Mouse (Mus musculus) midbrain, embryonic 14.5 days (tissue): ENCODE data around the gene Smarca4. TPM values are rescaled to one million over a fixed set of nuclear protein-coding genes. Genes with fewer than 3 reads are reported as not detected.

Source experiments
- ATAC-seq: fragments of 200-750 bp; cut with Nextera tagmentation; 2 replicates; pipeline ENCODE4 v1.8.0; 2017; ENCODE audit warnings: moderate number of reproducible peaks, moderate library complexity; ENCODE audit not compliant: low FRiP score, low TSS enrichment
- DNase-seq: peaks from one replicate; pipeline ENCODE4 v3.0.0-alpha.2; 2015
- H3K27ac ChIP-seq: fragments of 300-500 bp; sonication (generic); replicated peaks from 2 replicates; pipeline ENCODE4 v1.5.1; 2014; ENCODE audit warnings: mild to moderate bottlenecking, low read depth, low read length, moderate library complexity
- H3K27me3 ChIP-seq: fragments of 300-500 bp; sonication (generic); 2 replicates; pipeline ENCODE4 v1.6.1; 2014; ENCODE audit warnings: low read length, control low read depth, mixed read lengths; ENCODE audit not compliant: control insufficient read depth, insufficient read depth
- H3K36me3 ChIP-seq: fragments of 300-500 bp; sonication (generic); 2 replicates; pipeline ENCODE4 v1.6.1; 2014; ENCODE audit warnings: low read length, control low read depth; ENCODE audit not compliant: control insufficient read depth, insufficient read depth
- H3K4me1 ChIP-seq: fragments of 300-500 bp; sonication (generic); 2 replicates; pipeline ENCODE4 v1.6.1; 2014; ENCODE audit warnings: mild to moderate bottlenecking, antibody characterized with exemption, low read length, control low read depth; ENCODE audit not compliant: control insufficient read depth, insufficient read depth
- H3K4me2 ChIP-seq: fragments of 300-500 bp; sonication (generic); 2 replicates; pipeline ENCODE4 v1.6.1; 2014; ENCODE audit warnings: mild to moderate bottlenecking, low read length, moderate library complexity
- H3K4me3 ChIP-seq: fragments of 300-500 bp; sonication (generic); replicated peaks from 2 replicates; pipeline ENCODE4 v1.5.1; 2014; ENCODE audit warnings: low read depth, low read length
- H3K9ac ChIP-seq: fragments of 300-500 bp; sonication (generic); replicated peaks from 2 replicates; pipeline ENCODE4 v1.6.1; 2014; ENCODE audit warnings: mild to moderate bottlenecking, low read length, moderate library complexity
- H3K9me3 ChIP-seq: fragments of 300-500 bp; sonication (generic); 2 replicates; pipeline ENCODE4 v1.6.1; 2016; ENCODE audit warnings: low read length, control low read depth, mixed read lengths; ENCODE audit not compliant: control insufficient read depth
- WGBS: fragments of 180-500 bp; shearing (Covaris S2); extraction: QIAGEN DNeasy Blood & Tissue Kit; methylation state at CpG from one replicate; pipeline ENCODE4 v1.1.7; 2014; 5-methylcytosine and 5-hydroxymethylcytosine counted together
- microRNA counts: library from miRNA; unstranded; fragments of <30 nt; microRNA quantifications from one replicate; lab custom pipeline; 2016
- microRNA-seq: library from miRNA; unstranded; fragments of <30 nt; microRNA quantifications from one replicate; pipeline ENCODE4, GENCODE M21; 2016
- polyA plus RNA-seq: library from polyadenylated mRNA; unstranded; fragments of >200 nt; fragmentation: Nextera tagmentation; extraction: Ambion mirVana; gene quantifications from 2 replicates; pipeline ENCODE4 v1.2.1, GENCODE M21; 2014

Gene Smarca4
- polyA plus RNA-seq, 1 experiment from 2014 or later = 179 TPM

DNA sequence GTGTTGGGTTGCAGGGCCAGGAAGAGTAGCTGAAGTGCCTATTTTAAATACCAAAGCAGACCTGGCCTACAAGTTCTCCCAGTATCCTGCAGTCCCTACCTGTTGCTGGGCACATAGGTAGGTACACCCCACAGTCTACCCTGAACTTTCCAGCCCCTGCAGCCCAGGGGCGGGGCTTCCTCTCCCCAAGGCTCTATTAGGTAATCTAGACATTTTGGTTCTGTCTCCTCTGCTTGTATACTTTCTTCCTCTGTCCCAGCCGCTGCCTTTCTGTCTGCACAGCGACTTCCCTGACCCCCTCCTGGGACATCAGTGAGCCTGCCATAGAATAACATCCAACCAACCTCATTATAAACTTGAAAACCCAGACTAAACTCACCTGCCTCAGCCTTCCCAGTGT, 134.4 kb downstream of the Smarca4 start:
- no peaks in the 10 kb centered on the region for H3K27me3 ChIP-seq
- no peak for ATAC-seq
- H3K9ac ChIP-seq = no peak overlapping the region
- DNase-seq = no peak
- no peaks in the 10 kb centered on the region for H3K9me3 ChIP-seq
- 81% methylated on average over 3 of the region's 3 CpGs for WGBS
- H3K4me2 ChIP-seq = no peak overlapping the region
- H3K4me3 ChIP-seq = no peak overlapping the region
- no peak overlapping the region for H3K27ac ChIP-seq
- H3K4me1 ChIP-seq = no peaks in the 10 kb centered on the region
- H3K36me3 ChIP-seq = peaks cover 48% of the 10 kb centered on the region

DNA sequence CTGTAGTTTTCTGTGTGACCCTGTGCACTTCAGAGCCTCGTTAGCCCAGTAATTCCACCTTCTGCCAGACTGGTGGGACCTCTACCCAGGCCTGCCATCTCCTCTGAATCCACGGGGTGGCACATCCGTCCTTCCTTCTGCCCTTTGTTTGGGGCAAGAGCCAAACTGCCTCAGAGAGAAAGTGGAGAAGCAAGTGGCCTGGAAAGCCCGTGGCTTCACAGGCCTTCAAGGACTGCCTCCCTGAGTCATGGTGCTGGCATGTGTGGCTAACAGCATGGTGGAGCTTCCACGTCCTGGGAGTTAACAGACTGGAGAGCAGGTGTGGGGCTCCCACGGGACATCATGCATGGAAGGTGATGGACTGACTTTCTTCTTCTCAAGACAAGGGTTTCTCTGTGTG, 135.4 kb downstream of the Smarca4 start:
- DNase-seq (no peak), ATAC-seq (no peak)
- H3K4me1 ChIP-seq = no peaks in the 10 kb centered on the region
- H3K4me2 ChIP-seq = no peak overlapping the region
- WGBS = 76% methylated on average over 6 of the region's 6 CpGs
- no peak overlapping the region for H3K9ac ChIP-seq
- no peaks in the 10 kb centered on the region for H3K27me3 ChIP-seq
- H3K36me3 ChIP-seq = peaks cover 39% of the 10 kb centered on the region
- H3K27ac ChIP-seq = no peak overlapping the region
- no peaks in the 10 kb centered on the region for H3K9me3 ChIP-seq
- H3K4me3 ChIP-seq = no peak overlapping the region

- no peak overlapping the region for H3K27ac ChIP-seq
- no peak overlapping the region for H3K4me2 ChIP-seq
- H3K27me3 ChIP-seq = no peaks in the 10 kb centered on the region
- DNase-seq = no peak
- no peak overlapping the region for H3K9ac ChIP-seq
- no peaks in the 10 kb centered on the region for H3K4me1 ChIP-seq
- 68% methylated on average over 10 of the region's 10 CpGs for WGBS
- ATAC-seq = no peak
- H3K36me3 ChIP-seq = peaks cover 29% of the 10 kb centered on the region
- no peaks in the 10 kb centered on the region for H3K9me3 ChIP-seq
- H3K4me3 ChIP-seq = no peak overlapping the region
Observed at GRCm38 (mm10) chr9:21752252-21752792, 136.4 kb downstream of the Smarca4 start.

MicroRNAs within 50 kb of the gene (microRNA counts, 519-probe panel; counts per million panel counts)
- not detected for microRNA mmu-miR-1946b (lab: Ali Mortazavi, UCI)

Small RNA genes within 50 kb of the gene (microRNA-seq; reads per million reads assigned to microRNA genes)
- not detected for gene Mir1946b

Other genes starting within 250 kb of the Smarca4 start
- gene Ilf3, start 248.3 kb upstream of the Smarca4 start, polyA plus RNA-seq = 212 and 267 TPM in 2 replicates
- gene Qtrt1, start 204.3 kb upstream of the Smarca4 start, polyA plus RNA-seq = 48.1 and 54.3 TPM in 2 replicates
- 54.5 and 56.7 TPM in 2 replicates for gene Dnm2, start 191.3 kb upstream of the Smarca4 start, polyA plus RNA-seq
- 48.0 and 50.2 TPM in 2 replicates for gene Tmed1, start 105.9 kb upstream of the Smarca4 start, polyA plus RNA-seq
- 1.0 and 1.8 TPM in 2 replicates for gene AB124611, start 90.0 kb upstream of the Smarca4 start, polyA plus RNA-seq
- gene Carm1, start 69.3 kb upstream of the Smarca4 start, polyA plus RNA-seq = 34.7 and 42.0 TPM in 2 replicates
- gene Timm29, start 23.4 kb upstream of the Smarca4 start, polyA plus RNA-seq = 68.8 and 86.9 TPM in 2 replicates
- 19.4 and 20.5 TPM in 2 replicates for gene Yipf2, start 23.3 kb upstream of the Smarca4 start, polyA plus RNA-seq
- gene Ldlr, start 107.3 kb downstream of the Smarca4 start, polyA plus RNA-seq = 8.2 and 9.4 TPM in 2 replicates
- gene Spc24, start 144.1 kb downstream of the Smarca4 start, polyA plus RNA-seq = 19.9 and 21.4 TPM in 2 replicates
- 0.66 and 2.7 TPM in 2 replicates for gene Kank2, start 182.6 kb downstream of the Smarca4 start, polyA plus RNA-seq
- gene Angptl8, start 219.3 kb downstream of the Smarca4 start, polyA plus RNA-seq = 0.34 TPM in 1 of 2 replicates, not detected in the other
- gene Dock6, start 236.5 kb downstream of the Smarca4 start, polyA plus RNA-seq = 7.2 and 12.7 TPM in 2 replicates